Mouse (Mus musculus) forebrain, embryonic 12.5 days (tissue): ENCODE data around the gene Pebp1. TPM values are rescaled to one million over a fixed set of nuclear protein-coding genes. Genes with fewer than 3 reads are reported as not detected.

Source experiments
- ATAC-seq: fragments of 200-750 bp; cut with Nextera tagmentation; 2 replicates; pipeline ENCODE4 v1.8.0; 2017; ENCODE audit warnings: moderate TSS enrichment; ENCODE audit not compliant: low FRiP score
- H3K27ac ChIP-seq: fragments of 300-500 bp; sonication (generic); 2 replicates; pipeline ENCODE4 v1.5.1; 2016; ENCODE audit warnings: mild to moderate bottlenecking
- H3K27me3 ChIP-seq: fragments of 300-500 bp; sonication (generic); 2 replicates; pipeline ENCODE4 v1.6.1; 2016; ENCODE audit warnings: mild to moderate bottlenecking
- H3K36me3 ChIP-seq: fragments of 300-500 bp; sonication (generic); replicated peaks from 2 replicates; pipeline ENCODE4 v1.6.1; 2016; ENCODE audit warnings: mild to moderate bottlenecking
- H3K4me1 ChIP-seq: fragments of 300-500 bp; sonication (generic); 2 replicates; pipeline ENCODE4 v1.6.1; 2016
- H3K4me2 ChIP-seq: fragments of 300-500 bp; sonication (generic); 2 replicates; pipeline ENCODE4 v1.6.1; 2016; ENCODE audit warnings: mild to moderate bottlenecking, moderate library complexity
- H3K4me3 ChIP-seq: fragments of 300-500 bp; sonication (generic); replicated peaks from 2 replicates; pipeline ENCODE4 v1.5.1; 2016; ENCODE audit warnings: mild to moderate bottlenecking
- H3K9ac ChIP-seq: fragments of 300-500 bp; sonication (generic); 2 replicates; pipeline ENCODE4 v1.6.1; 2016; ENCODE audit warnings: mild to moderate bottlenecking
- H3K9me3 ChIP-seq: fragments of 300-500 bp; sonication (generic); 2 replicates; pipeline ENCODE4 v1.6.1; 2016
- WGBS: fragments of 180-500 bp; shearing (Covaris S2); methylation state at CpG from one replicate; pipeline ENCODE4 v1.1.7; 2016; 5-methylcytosine and 5-hydroxymethylcytosine counted together
- polyA plus RNA-seq: library from polyadenylated mRNA; unstranded; fragments of >200 nt; fragmentation: Nextera tagmentation; extraction: Ambion mirVana; gene quantifications from 2 replicates; pipeline ENCODE4 v1.2.1, GENCODE M21; 2016

The Pebp1 gene
- polyA plus RNA-seq, 1 experiment from 2014 or later: 860 TPM

DNA sequence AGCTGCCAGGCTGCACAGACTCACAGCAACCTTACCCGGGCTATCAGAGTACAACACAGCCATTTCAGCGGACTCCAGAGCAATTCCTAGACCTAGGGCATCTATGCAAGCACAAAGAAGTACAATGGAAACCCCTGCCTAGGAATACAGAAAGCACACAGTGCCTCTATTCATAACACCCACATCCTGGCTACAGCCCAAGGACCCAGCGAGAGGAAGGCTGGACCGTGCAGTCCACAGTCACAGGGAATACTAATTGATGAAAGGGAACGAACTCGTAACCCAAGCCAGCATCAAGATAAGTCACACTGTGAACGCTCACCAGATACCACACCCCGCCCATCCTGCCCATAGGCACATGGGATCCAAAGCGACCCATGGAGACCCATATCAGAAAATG lies 3.4 kb downstream of the Pebp1 start:
- Histone ChIP-seq H3K27ac (peak overlapping the region; percentile 11; the same call in 1 of the 2 replicates), H3K9me3 (no peaks in the 10 kb centered on the region), H3K36me3 (peaks cover 60% of the 10 kb centered on the region), H3K9ac (no peak overlapping the region), H3K4me3 (no peak overlapping the region), H3K27me3 (peaks cover 6% of the 10 kb centered on the region; the same call in 1 of the 2 replicates), H3K4me1 (peaks cover 35% of the 10 kb centered on the region), H3K4me2 (no peak overlapping the region; the same call in 1 of the 2 replicates)
- WGBS: 73% methylated on average over 9 of the region's 9 CpGs
- ATAC-seq: no peak

DNA sequence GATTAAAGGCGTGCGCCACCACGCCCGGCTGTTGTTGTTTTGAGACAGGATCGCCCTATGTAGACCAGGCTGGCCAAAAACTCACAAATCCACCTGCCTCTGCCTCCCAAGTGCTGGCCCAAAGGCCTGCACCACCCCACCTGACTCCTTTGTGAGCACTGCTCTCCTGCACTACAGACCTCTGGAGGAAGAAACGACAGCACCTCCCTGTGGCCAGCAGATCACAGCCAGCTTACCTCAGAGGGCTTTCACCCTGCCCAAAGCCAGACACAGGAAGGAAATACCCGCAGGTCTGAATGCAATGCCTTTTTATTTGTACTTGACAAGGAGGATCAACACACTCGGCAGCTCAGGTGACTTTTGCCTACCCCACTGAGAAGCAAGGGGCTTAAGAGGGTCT lies 5.1 kb downstream of the Pebp1 start:
- Histone ChIP-seq H3K36me3 (peaks cover 60% of the 10 kb centered on the region), H3K9me3 (no peaks in the 10 kb centered on the region), H3K4me2 (no peak overlapping the region), H3K27me3 (no peaks in the 10 kb centered on the region), H3K9ac (no peak overlapping the region), H3K4me3 (no peak overlapping the region), H3K4me1 (peaks cover 28% of the 10 kb centered on the region), H3K27ac (no peak overlapping the region)
- WGBS: 84% methylated on average over 8 of the region's 8 CpGs
- no peak for ATAC-seq

DNA sequence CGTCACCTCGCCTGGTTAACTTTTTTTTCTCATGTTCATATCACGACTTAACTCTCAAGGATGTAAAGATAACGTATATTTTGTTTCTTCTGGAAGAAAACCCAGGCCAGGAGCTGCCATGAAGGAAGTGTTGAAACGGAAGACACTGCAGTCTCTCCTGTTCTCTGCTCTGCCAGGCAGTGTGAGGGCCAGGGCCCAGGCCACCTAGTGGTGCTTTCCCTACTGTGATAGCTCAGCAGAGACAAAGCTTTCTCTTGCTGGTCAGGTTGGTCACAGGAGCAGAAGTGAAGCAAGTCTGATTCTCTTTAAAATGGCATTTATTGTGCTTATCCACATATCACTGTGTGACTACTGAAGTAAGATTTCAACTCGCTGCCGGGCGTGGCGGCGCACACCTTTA lies 5.9 kb downstream of the Pebp1 start:
- Histone ChIP-seq H3K4me2 (no peak overlapping the region), H3K27ac (no peak overlapping the region), H3K27me3 (no peaks in the 10 kb centered on the region), H3K9me3 (no peaks in the 10 kb centered on the region), H3K36me3 (peaks cover 60% of the 10 kb centered on the region), H3K4me1 (peaks cover 26% of the 10 kb centered on the region), H3K9ac (no peak overlapping the region), H3K4me3 (no peak overlapping the region)
- no peak for ATAC-seq
- 93% methylated on average over 10 of the region's 10 CpGs for WGBS

DNA sequence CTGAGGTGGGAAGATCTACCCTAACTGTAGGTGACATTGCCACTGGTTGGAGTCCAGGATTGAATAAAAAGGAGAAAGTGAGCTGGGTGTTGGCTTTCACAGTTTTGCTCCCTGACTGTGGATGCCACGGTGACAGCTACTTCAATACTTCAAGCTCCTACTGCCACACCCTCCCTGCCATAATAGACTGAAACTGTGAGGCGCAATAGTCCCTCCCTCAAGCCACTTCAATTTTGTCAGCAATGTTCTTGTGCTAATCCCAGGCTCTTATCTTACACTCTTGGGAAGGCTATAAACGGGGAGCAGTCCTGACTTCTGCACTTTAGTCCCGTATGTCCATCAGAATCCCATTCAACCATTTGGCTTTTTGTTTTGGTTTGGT lies 7.8 kb downstream of the Pebp1 start:
- WGBS: 82% methylated on average over 4 of the region's 4 CpGs
- no peak overlapping the region for H3K9ac ChIP-seq
- H3K27ac ChIP-seq: no peak overlapping the region
- H3K9me3 ChIP-seq: no peaks in the 10 kb centered on the region
- no peak overlapping the region for H3K4me2 ChIP-seq
- no peaks in the 10 kb centered on the region for H3K27me3 ChIP-seq
- H3K4me3 ChIP-seq: no peak overlapping the region
- H3K36me3 ChIP-seq: peaks cover 48% of the 10 kb centered on the region
- peaks cover 8% of the 10 kb centered on the region for H3K4me1 ChIP-seq
- ATAC-seq: no peak

DNA sequence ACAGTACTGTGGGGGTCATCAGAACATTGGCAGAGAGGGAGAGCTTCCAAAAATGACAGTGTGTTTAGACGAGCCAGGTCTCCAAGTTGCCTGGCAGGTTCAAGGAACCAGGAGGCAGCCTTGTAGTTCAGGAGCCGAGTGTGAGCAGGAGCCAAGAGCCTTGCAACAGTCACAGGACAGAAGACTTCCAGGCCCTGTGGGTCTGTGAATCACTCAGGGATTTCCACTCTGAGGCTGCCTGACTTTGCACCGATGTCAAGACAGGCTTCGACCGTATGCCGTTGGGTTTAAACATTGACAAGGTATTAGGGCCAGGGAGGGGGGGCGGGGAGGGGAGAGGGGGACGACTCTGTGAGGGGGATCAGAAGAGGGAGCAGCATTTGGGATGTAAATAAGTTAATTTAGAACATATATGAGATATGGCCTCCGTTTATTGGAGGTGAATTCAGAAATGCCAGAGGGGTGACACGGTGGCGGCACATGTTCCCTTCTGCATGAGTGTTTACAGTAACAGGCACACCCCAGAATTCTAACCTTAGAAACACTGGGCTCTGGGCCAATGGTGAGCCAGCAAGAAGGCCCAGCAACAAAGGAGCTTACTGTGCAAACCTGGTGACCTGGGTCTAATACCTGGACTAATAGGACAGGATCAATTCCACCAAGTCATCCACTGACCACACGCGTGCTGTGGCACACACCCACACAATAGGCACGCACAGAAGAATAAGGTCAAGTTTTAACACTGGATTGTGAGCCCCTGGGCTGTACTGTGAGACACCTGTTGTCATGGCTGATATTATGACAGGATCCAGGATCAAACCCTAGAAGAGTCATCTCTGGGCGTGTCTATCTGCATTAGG lies 8.4 kb downstream of the Pebp1 start:
- H3K4me3 ChIP-seq: no peak overlapping the region
- ATAC-seq: no peak
- no peak overlapping the region for H3K4me2 ChIP-seq
- WGBS: 88% methylated on average over 15 of the region's 15 CpGs
- peaks cover 41% of the 10 kb centered on the region for H3K36me3 ChIP-seq
- H3K9ac ChIP-seq: no peak overlapping the region
- no peaks in the 10 kb centered on the region for H3K9me3 ChIP-seq
- H3K27ac ChIP-seq: no peak overlapping the region
- H3K4me1 ChIP-seq: peaks cover 1% of the 10 kb centered on the region; the same call in 1 of the 2 replicates
- no peaks in the 10 kb centered on the region for H3K27me3 ChIP-seq

DNA sequence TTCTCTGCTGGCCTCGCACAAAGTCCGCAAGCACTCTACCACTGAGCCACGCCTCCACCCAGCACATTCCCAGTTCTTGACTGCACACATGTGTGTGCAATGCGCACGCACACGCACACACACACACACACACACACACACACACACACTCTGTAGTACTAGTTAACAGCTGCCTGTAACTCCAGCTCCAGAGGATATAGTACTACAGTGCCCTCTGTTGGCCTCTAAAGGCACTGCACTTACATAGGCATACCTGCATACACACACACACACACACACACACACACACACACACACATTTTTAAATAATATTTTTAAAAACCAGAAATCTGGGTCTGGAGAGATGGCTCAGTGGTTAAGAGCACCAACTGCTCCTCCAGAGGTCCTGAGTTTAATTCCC lies 9.6 kb downstream of the Pebp1 start:
- no peak for ATAC-seq
- H3K9ac ChIP-seq: no peak overlapping the region
- peaks cover 33% of the 10 kb centered on the region for H3K36me3 ChIP-seq

DNA sequence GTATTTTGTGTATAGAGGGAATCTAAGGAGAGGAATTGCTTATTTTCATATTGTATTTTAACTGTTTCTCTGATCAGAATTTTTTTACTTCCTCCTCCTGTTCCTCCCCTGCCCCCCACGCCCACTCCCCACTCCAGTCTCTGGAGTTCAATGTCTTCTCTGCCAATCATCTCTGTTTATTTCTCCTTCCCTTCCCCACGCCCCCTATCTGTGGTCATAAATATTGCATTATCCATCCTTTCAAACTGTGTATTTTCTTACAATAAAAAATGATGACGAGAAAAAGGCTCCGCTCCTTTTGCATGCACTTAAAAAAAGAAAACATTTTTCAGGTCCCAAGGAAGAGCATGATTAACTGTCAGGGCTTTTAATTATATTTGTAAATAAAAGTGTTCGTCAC lies 12.6 kb downstream of the Pebp1 start:
- Histone ChIP-seq H3K36me3 (peaks cover 10% of the 10 kb centered on the region), H3K4me3 (no peak overlapping the region), H3K27ac (no peak overlapping the region), H3K9me3 (no peaks in the 10 kb centered on the region), H3K4me2 (no peak overlapping the region), H3K4me1 (no peaks in the 10 kb centered on the region), H3K9ac (no peak overlapping the region), H3K27me3 (no peaks in the 10 kb centered on the region)
- no peak for ATAC-seq
- 69% methylated on average over 5 of the region's 5 CpGs for WGBS

More for the DNA sequence above, 9.6 kb downstream of the Pebp1 start:
- Histone ChIP-seq H3K9me3 (no peaks in the 10 kb centered on the region), H3K27me3 (no peaks in the 10 kb centered on the region), H3K4me1 (no peaks in the 10 kb centered on the region), H3K4me3 (no peak overlapping the region), H3K4me2 (no peak overlapping the region), H3K27ac (no peak overlapping the region)
- 91% methylated on average over 6 of the region's 6 CpGs for whole genome bisulfite sequencing

DNA sequence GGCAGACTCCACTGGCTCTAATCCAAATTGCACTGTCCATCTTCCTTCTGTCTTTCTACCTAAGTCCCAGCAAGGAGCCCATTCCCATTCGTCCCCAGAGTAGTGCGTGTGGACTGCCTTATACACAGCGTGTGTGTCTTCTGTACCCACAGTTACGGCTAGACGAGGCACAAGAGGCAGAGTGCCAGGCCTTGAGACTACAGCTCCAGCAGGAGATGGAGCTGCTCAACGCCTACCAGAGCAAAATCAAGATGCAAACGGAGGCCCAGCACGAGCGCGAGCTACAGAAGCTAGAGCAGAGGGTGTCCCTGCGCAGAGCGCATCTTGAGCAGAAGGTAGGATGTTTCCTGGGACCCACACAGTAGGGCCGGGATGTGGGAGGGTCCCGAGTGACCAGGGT lies 15.5 kb downstream of the Pebp1 start:
- Histone ChIP-seq H3K27me3 (no peaks in the 10 kb centered on the region), H3K4me2 (no peak overlapping the region), H3K9ac (no peak overlapping the region), H3K4me1 (no peaks in the 10 kb centered on the region), H3K36me3 (peaks cover 3% of the 10 kb centered on the region; the same call in 1 of the 2 replicates), H3K4me3 (no peak overlapping the region), H3K27ac (no peak overlapping the region), H3K9me3 (no peaks in the 10 kb centered on the region)
- no peak for ATAC-seq
- WGBS: 90% methylated on average over 14 of the region's 14 CpGs

DNA sequence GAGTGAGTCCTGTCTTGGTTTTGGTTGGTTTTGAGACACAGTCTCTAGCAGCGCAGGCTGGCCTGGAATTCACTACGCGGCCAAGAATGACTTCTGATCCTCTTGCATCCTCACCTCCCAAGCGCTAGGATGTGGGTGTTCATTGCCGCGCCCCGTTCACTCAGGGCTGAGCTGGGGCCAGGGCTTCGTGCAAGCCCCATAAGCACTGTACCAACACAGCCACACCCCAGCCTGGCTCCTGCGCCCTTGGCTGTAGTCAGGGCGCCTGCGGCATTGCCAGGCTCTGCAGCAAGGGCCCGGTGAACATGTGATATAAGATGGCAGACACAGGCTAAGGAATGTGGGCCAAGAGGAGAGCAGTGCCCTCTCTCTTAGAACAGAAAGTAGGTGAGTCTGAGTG lies 18.0 kb downstream of the Pebp1 start:
- Histone ChIP-seq H3K9ac (no peak overlapping the region), H3K4me3 (no peak overlapping the region), H3K4me1 (no peaks in the 10 kb centered on the region), H3K36me3 (peaks cover 10% of the 10 kb centered on the region; the same call in 1 of the 2 replicates), H3K4me2 (no peak overlapping the region), H3K27me3 (no peaks in the 10 kb centered on the region), H3K27ac (no peak overlapping the region), H3K9me3 (no peaks in the 10 kb centered on the region)
- no peak for ATAC-seq
- WGBS: 96% methylated on average over 12 of the region's 12 CpGs

DNA sequence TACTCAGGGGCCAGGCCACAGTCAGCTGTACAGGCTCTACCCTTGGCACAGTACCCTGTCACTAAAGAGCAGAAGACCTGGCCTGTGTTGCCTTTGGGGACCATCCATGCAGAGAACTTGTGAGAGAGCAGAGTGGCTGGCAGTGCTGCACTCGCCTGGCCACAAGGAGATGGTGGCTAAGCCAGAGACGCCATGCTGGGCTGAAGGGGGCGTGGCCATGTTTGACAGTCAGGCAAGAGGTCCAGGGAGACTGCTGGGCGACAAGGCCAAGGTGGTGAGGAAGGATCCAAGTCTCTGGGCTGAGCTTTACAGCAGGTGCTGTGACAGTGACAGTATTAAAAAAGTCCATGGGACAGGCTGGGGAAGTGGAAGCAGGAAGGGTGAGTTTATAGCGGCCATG lies 18.7 kb downstream of the Pebp1 start:
- peaks cover 2% of the 10 kb centered on the region; the same call in 1 of the 2 replicates for H3K9me3 ChIP-seq
- no peak for ATAC-seq
- H3K27ac ChIP-seq: no peak overlapping the region
- peaks cover 15% of the 10 kb centered on the region for H3K36me3 ChIP-seq
- WGBS: 48% methylated on average over 5 of the region's 5 CpGs
- H3K4me1 ChIP-seq: no peaks in the 10 kb centered on the region
- no peak overlapping the region for H3K9ac ChIP-seq
- H3K4me3 ChIP-seq: no peak overlapping the region
- H3K4me2 ChIP-seq: no peak overlapping the region
- H3K27me3 ChIP-seq: no peaks in the 10 kb centered on the region

DNA sequence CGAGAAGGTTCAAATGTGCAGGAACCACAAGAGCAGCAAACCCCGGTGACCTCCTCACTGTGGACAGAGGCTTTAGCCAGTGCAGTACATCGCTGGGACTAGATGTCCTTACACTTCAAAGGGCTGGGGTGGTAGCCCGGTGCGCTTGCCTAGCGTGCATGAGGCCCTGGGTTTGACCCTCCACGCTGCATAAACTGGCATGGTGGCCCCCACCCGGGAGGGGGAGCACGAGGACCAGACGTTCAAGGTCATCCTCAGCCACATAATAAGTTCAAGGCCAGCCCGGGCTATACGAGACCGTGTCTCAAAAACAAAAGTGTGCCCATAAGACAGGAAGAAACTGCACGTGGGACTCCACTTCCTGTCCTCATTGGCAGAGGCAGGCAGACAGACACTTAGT lies 19.5 kb downstream of the Pebp1 start:
- H3K4me2 ChIP-seq: no peak overlapping the region
- no peaks in the 10 kb centered on the region for H3K4me1 ChIP-seq
- H3K27ac ChIP-seq: no peak overlapping the region
- peaks cover 21% of the 10 kb centered on the region for H3K36me3 ChIP-seq
- H3K9ac ChIP-seq: no peak overlapping the region
- 86% methylated on average over 14 of the region's 14 CpGs for WGBS
- no peak for ATAC-seq
- no peak overlapping the region for H3K4me3 ChIP-seq
- no peaks in the 10 kb centered on the region for H3K27me3 ChIP-seq
- peaks cover 6% of the 10 kb centered on the region; the same call in 1 of the 2 replicates for H3K9me3 ChIP-seq

DNA sequence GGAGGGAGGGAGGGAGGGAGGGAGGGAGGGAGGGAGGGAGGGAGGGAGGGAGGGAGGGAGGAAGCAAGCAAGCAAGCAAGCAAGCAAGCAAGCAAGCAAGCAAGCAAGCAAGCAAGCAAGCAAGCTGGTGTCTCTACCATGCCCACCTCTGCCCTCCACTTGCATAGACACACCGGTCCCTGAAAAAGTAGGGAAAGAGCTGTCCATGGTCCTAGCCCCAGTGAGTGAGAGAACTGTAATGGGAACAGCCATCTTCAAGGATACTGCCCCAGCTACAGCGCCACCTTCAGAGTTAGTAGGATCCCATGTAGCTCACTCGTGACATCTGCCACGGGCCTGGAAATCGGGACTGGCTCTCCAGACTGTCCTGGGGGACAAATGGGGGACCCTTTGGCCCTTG lies 22.7 kb downstream of the Pebp1 start:
- Histone ChIP-seq H3K9ac (no peak overlapping the region), H3K27ac (no peak overlapping the region), H3K36me3 (peaks cover 18% of the 10 kb centered on the region), H3K4me2 (no peak overlapping the region), H3K4me1 (no peaks in the 10 kb centered on the region), H3K4me3 (no peak overlapping the region), H3K27me3 (no peaks in the 10 kb centered on the region), H3K9me3 (peaks cover 6% of the 10 kb centered on the region; the same call in 1 of the 2 replicates)
- WGBS: 54% methylated on average over 5 of the region's 5 CpGs
- no peak for ATAC-seq

DNA sequence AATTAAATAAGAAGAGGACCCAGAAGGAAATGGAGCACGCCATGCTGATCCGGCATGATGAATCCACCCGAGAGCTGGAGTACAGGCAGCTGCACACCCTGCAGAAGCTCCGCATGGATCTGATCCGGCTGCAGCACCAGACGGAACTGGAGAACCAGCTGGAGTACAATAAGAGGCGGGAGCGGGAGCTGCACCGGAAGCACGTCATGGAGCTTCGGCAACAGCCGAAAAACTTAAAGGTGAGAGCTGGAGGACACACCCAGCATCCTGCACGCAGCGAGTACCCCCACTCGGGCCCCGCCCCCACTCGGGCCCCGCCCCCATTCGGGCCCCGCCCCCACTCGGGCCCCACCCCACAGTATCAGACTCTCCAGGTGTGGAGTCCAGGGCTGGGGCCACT lies 23.9 kb downstream of the Pebp1 start:
- WGBS: 85% methylated on average over 20 of the region's 21 CpGs
- Histone ChIP-seq H3K36me3 (peaks cover 18% of the 10 kb centered on the region), H3K9me3 (peaks cover 6% of the 10 kb centered on the region; the same call in 1 of the 2 replicates), H3K27ac (no peak overlapping the region), H3K27me3 (no peaks in the 10 kb centered on the region), H3K4me1 (no peaks in the 10 kb centered on the region), H3K4me2 (no peak overlapping the region), H3K9ac (no peak overlapping the region), H3K4me3 (no peak overlapping the region)
- ATAC-seq: no peak
